Mouse (Mus musculus) ES-Bruce4 (cell line): ENCODE data around the gene Tbx5.

Source experiments
- CTCF ChIP-seq: IDR thresholded peaks from one replicate; pipeline ENCODE4 v1.8.1; 2011; ENCODE audit warnings: low read depth, low read length
- EP300 ChIP-seq: IDR thresholded peaks from 2 replicates; pipeline ENCODE4 v1.6.1; 2011; ENCODE audit warnings: low read depth, low read length; ENCODE audit not compliant: insufficient read depth

DNA sequence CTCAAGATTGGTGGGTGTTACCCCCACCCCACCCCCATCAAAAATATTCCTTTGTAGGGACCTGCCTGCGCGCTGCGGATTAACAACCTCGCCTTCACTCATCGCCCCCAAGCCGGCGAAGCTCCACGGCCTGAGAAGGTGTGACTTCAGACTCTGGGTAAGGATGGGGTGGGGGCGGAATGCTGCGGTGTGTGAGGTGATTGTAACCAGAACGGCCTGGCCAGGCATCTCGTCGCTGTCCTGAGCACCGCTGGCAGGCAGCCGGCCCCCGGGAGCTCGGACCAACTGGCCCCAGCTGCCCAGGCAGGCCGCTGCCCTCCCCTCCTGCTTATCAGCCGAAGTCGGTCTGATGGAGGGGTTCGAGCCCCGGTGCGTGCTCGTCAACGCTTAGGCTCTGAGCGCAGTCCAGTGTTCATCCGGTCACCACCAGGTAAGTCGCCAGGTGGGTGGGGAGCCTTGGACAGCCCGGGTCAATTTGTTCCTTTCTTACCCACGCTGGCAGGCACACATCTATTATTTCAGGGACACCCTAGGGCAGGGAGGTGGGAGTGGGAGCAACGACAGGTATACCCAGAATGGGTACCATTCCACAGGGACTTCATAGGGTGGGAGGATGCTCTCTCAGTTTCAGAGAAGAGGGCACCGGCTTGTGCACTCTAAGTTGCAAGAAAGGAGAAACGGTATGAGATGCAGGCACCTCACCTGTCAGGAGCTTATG is 35.9 kb upstream of the Tbx5 start:
- TF ChIP-seq CTCF (no peak), EP300 (no peak)
